Mouse (Mus musculus): ENCODE measurements around the gene Adrm1. TPM values are rescaled to one million over a fixed set of nuclear protein-coding genes. Genes with fewer than 3 reads are reported as not detected.

Gene Adrm1
- polyA plus RNA-seq, 1 experiment from 2014 or later: 142 TPM

DNA sequence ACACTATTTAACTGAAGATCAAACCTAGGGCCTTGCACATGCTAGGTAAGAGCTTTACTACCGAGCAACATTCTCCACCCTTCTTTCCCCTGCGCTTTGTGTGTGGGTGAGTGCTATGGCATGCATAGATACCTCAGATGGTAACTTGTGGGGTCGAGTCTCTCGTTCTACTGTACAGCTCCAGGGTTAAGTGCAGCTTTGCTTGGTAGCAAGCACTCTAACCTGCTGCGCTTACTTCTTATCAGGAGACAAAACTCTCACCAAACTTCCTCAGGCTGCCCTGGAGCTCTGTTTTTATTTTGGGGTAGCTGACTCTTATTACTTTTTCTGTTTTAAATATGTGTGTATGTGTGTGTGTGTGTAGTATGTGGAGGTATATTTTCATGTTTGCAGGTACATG lies 35.9 kb upstream of the Adrm1 start:
- no peak for TF ChIP-seq CTCF (IDR thresholded peaks at IDR 0.05; ENCODE audit: low read depth)
- WGBS: 84% methylated on average over 5 of the region's 5 CpGs
- H3K4me3 ChIP-seq (ENCODE audit: low read depth, low read length): no peak overlapping the region

DNA sequence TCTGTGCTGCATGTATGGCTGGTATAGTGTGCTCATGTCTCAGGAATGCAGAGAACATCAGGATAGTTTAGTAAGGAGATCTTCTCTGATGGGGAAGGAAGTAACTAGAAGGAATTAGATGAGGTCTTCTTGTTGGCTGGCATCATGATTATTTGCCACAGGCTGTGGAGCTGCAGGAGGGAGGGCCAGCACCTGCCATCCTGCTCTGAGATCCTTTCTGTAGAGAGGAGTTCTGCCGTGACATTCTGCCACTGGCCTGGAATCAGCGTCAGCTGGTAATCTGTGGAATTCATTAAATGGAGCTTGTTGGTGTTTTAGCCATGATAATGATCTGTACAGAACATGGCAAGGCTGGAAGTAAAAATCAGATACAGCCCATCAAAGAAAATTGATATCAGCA lies 25.2 kb upstream of the Adrm1 start:
- H3K4me2 ChIP-seq (replicated peaks; ENCODE audit: low read depth): no peak overlapping the region
- TF ChIP-seq CTCF (IDR thresholded peaks at IDR 0.05; ENCODE audit: low read depth): no peak
- no peaks in the 10 kb centered on the region for H3K27me3 ChIP-seq (replicated peaks; ENCODE audit: control insufficient read depth, insufficient read depth, low read length)
- 94% methylated on average over 2 of the region's 2 CpGs for WGBS
- H3K4me1 ChIP-seq (replicated peaks; ENCODE audit: control insufficient read depth, insufficient read depth, low read length): no peaks in the 10 kb centered on the region
- peaks cover 75% of the 10 kb centered on the region for H3K36me3 ChIP-seq (ENCODE audit: control insufficient read depth, insufficient read depth)
- no peak overlapping the region for H3K9ac ChIP-seq (ENCODE audit: low read depth, low read length)
- no peak overlapping the region for H3K27ac ChIP-seq (ENCODE audit: low read depth, low read length)
- H3K9me3 ChIP-seq (ENCODE audit: control insufficient read depth): no peaks in the 10 kb centered on the region
- no peak overlapping the region for H3K4me3 ChIP-seq (ENCODE audit: low read depth, low read length)
- no peak for ATAC-seq

More for the DNA sequence above, 35.9 kb upstream of the Adrm1 start:
- H3K36me3 ChIP-seq (ENCODE audit: control insufficient read depth, insufficient read depth): peaks cover 22% of the 10 kb centered on the region
- no peaks in the 10 kb centered on the region for H3K27me3 ChIP-seq (replicated peaks; ENCODE audit: control insufficient read depth, insufficient read depth, low read length)
- H3K4me2 ChIP-seq (replicated peaks; ENCODE audit: low read depth): no peak overlapping the region
- H3K4me1 ChIP-seq (replicated peaks; ENCODE audit: control insufficient read depth, insufficient read depth, low read length): no peaks in the 10 kb centered on the region
- no peak overlapping the region for H3K9ac ChIP-seq (ENCODE audit: low read depth, low read length)
- H3K27ac ChIP-seq (ENCODE audit: low read depth, low read length): no peak overlapping the region
- no peak for ATAC-seq
- no peaks in the 10 kb centered on the region for H3K9me3 ChIP-seq (ENCODE audit: control insufficient read depth)

DNA sequence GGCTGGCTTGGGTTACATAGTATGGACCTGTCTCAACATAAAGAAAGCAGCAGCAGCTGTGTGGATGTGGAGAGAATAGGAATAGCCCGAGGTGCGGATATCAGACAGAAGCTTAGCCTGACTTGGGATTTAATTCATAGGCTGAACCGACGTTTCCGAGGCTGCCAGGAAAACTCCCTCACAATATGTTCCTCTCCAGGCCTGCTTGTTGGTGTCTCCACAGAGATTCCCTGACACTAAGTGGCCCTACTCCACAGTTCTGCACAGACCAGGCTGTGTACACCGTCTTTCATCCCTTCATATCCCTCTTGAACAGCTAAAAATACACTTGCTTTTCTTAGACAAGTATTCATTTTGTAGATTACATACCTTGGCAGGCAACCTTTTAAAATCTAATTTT lies 23.9 kb upstream of the Adrm1 start:
- no peak for ATAC-seq
- Histone ChIP-seq H3K4me3 (ENCODE audit: low read depth, low read length) (no peak overlapping the region), H3K36me3 (ENCODE audit: control insufficient read depth, insufficient read depth) (peaks cover 78% of the 10 kb centered on the region), H3K4me1 (replicated peaks; ENCODE audit: control insufficient read depth, insufficient read depth, low read length) (no peaks in the 10 kb centered on the region), H3K27me3 (replicated peaks; ENCODE audit: control insufficient read depth, insufficient read depth, low read length) (no peaks in the 10 kb centered on the region), H3K9ac (ENCODE audit: low read depth, low read length) (no peak overlapping the region), H3K4me2 (replicated peaks; ENCODE audit: low read depth) (no peak overlapping the region), H3K27ac (ENCODE audit: low read depth, low read length) (no peak overlapping the region), H3K9me3 (ENCODE audit: control insufficient read depth) (no peaks in the 10 kb centered on the region)
- no peak for TF ChIP-seq CTCF (IDR thresholded peaks at IDR 0.05; ENCODE audit: low read depth)
- WGBS: 91% methylated on average over 6 of the region's 6 CpGs

DNA sequence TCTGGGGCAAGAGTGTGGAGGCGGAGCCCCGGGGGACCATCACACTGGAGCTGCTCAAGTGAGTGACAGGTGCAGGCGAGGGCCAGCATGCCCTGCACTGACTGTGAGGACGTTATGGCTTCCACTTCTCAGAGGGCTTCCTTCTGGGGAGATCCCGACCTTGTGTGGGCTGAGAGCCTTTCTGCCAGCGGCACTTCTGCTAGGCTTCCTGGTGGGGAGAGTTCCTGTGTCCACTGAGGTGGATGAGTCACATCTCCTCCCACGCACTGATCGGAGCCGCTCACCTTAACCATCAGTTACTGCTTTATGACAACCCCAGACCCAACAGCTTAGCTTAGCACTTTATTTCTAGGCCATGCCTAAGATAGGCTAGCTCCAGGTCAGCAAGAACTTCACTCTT lies 22.7 kb upstream of the Adrm1 start:
- H3K36me3 ChIP-seq (ENCODE audit: control insufficient read depth, insufficient read depth): peaks cover 87% of the 10 kb centered on the region
- no peak overlapping the region for H3K4me2 ChIP-seq (replicated peaks; ENCODE audit: low read depth)
- no peak overlapping the region for H3K27ac ChIP-seq (ENCODE audit: low read depth, low read length)
- H3K27me3 ChIP-seq (replicated peaks; ENCODE audit: control insufficient read depth, insufficient read depth, low read length): no peaks in the 10 kb centered on the region
- TF ChIP-seq CTCF (IDR thresholded peaks at IDR 0.05; ENCODE audit: low read depth): no peak
- H3K4me3 ChIP-seq (ENCODE audit: low read depth, low read length): no peak overlapping the region
- no peaks in the 10 kb centered on the region for H3K4me1 ChIP-seq (replicated peaks; ENCODE audit: control insufficient read depth, insufficient read depth, low read length)
- no peaks in the 10 kb centered on the region for H3K9me3 ChIP-seq (ENCODE audit: control insufficient read depth)
- 84% methylated on average over 9 of the region's 9 CpGs for WGBS
- no peak overlapping the region for H3K9ac ChIP-seq (ENCODE audit: low read depth, low read length)
- ATAC-seq: no peak

DNA sequence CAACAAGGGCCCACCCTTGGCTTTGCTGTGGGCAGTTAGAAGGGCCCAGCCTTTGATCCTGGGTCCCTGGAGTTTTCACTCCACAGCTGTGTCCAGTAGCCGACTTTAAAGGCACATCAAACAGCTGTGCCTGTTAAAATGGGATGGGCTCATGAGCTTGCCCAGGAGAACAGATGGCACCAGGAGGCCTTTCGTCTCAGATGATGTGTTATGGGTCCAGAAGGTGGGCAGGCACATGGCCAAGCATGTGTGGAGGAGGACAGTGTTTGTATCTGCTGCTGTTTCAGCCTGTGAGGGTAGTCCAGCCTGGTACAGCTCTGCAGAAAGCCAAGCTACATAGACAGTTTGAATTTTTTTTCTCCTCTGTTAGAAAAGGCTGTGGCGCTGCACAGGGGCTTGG lies 16.5 kb upstream of the Adrm1 start:
- no peak overlapping the region for H3K4me2 ChIP-seq (replicated peaks; ENCODE audit: low read depth)
- ATAC-seq: no peak
- H3K27ac ChIP-seq (ENCODE audit: low read depth, low read length): no peak overlapping the region
- H3K4me1 ChIP-seq (replicated peaks; ENCODE audit: control insufficient read depth, insufficient read depth, low read length): no peaks in the 10 kb centered on the region
- H3K27me3 ChIP-seq (replicated peaks; ENCODE audit: control insufficient read depth, insufficient read depth, low read length): no peaks in the 10 kb centered on the region
- TF ChIP-seq CTCF (IDR thresholded peaks at IDR 0.05; ENCODE audit: low read depth): no peak
- H3K4me3 ChIP-seq (ENCODE audit: low read depth, low read length): no peak overlapping the region
- H3K9me3 ChIP-seq (ENCODE audit: control insufficient read depth): no peaks in the 10 kb centered on the region
- WGBS: 76% methylated on average over 3 of the region's 3 CpGs
- H3K36me3 ChIP-seq (ENCODE audit: control insufficient read depth, insufficient read depth): peaks cover 81% of the 10 kb centered on the region
- H3K9ac ChIP-seq (ENCODE audit: low read depth, low read length): no peak overlapping the region

DNA sequence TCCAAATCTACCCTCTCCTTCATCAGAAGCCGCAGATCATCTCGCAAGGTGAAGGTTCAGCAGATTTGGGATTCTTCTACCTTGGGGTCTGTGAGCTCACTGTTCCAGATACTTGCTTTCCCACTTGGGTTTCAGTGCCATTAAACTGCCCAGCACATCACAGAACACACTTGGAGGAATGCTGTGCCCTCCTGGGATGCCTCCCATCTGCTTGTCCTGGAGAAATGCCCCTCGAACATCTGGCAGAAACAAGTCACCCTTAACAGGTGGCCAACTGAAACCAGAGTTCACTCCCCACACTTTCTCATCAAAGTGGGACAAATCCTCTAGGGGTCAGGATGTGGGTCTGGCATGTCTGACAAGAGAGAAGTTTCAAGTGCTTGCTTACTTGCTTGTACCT lies 12.7 kb upstream of the Adrm1 start:
- no peak for TF ChIP-seq CTCF (IDR thresholded peaks at IDR 0.05; ENCODE audit: low read depth)

DNA sequence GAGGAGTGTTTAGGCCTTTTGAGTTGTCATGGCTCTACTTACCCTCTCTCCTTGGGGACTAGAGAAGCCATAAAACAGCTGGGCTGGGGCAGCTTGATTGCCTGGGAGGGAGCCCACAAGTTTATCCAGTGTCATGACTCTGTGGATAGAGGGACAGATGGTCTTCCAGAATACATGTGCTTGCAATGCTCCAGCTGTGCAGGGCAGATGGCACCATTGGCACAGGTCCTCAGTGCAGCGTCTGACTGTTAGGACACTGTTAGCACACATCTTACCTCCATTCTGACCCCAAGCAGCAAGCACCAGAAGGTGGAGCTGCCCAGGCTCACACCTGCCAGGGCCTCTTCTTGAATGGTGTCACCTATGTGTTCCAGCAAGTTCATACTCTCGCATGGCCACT lies 5.4 kb upstream of the Adrm1 start:
- Histone ChIP-seq H3K9ac (ENCODE audit: low read depth, low read length) (no peak overlapping the region), H3K36me3 (ENCODE audit: control insufficient read depth, insufficient read depth) (peaks cover 16% of the 10 kb centered on the region), H3K4me3 (ENCODE audit: low read depth, low read length) (no peak overlapping the region), H3K4me2 (replicated peaks; ENCODE audit: low read depth) (no peak overlapping the region), H3K27me3 (replicated peaks; ENCODE audit: control insufficient read depth, insufficient read depth, low read length) (no peaks in the 10 kb centered on the region), H3K27ac (ENCODE audit: low read depth, low read length) (no peak overlapping the region), H3K9me3 (ENCODE audit: control insufficient read depth) (no peaks in the 10 kb centered on the region), H3K4me1 (replicated peaks; ENCODE audit: control insufficient read depth, insufficient read depth, low read length) (no peaks in the 10 kb centered on the region)
- no peak for TF ChIP-seq CTCF (IDR thresholded peaks at IDR 0.05; ENCODE audit: low read depth)
- WGBS: 89% methylated on average over 2 of the region's 2 CpGs
- no peak for ATAC-seq

More for the DNA sequence above, 12.7 kb upstream of the Adrm1 start:
- Histone ChIP-seq H3K27ac (ENCODE audit: low read depth, low read length) (no peak overlapping the region), H3K4me2 (replicated peaks; ENCODE audit: low read depth) (no peak overlapping the region), H3K4me3 (ENCODE audit: low read depth, low read length) (no peak overlapping the region), H3K9ac (ENCODE audit: low read depth, low read length) (no peak overlapping the region), H3K36me3 (ENCODE audit: control insufficient read depth, insufficient read depth) (peaks cover 75% of the 10 kb centered on the region), H3K9me3 (ENCODE audit: control insufficient read depth) (no peaks in the 10 kb centered on the region), H3K27me3 (replicated peaks; ENCODE audit: control insufficient read depth, insufficient read depth, low read length) (no peaks in the 10 kb centered on the region), H3K4me1 (replicated peaks; ENCODE audit: control insufficient read depth, insufficient read depth, low read length) (no peaks in the 10 kb centered on the region)
- WGBS: 97% methylated on average over 3 of the region's 3 CpGs
- ATAC-seq: no peak
